ENCODE assay signal across 7 mouse cellular contexts in the genomic region with DNA sequence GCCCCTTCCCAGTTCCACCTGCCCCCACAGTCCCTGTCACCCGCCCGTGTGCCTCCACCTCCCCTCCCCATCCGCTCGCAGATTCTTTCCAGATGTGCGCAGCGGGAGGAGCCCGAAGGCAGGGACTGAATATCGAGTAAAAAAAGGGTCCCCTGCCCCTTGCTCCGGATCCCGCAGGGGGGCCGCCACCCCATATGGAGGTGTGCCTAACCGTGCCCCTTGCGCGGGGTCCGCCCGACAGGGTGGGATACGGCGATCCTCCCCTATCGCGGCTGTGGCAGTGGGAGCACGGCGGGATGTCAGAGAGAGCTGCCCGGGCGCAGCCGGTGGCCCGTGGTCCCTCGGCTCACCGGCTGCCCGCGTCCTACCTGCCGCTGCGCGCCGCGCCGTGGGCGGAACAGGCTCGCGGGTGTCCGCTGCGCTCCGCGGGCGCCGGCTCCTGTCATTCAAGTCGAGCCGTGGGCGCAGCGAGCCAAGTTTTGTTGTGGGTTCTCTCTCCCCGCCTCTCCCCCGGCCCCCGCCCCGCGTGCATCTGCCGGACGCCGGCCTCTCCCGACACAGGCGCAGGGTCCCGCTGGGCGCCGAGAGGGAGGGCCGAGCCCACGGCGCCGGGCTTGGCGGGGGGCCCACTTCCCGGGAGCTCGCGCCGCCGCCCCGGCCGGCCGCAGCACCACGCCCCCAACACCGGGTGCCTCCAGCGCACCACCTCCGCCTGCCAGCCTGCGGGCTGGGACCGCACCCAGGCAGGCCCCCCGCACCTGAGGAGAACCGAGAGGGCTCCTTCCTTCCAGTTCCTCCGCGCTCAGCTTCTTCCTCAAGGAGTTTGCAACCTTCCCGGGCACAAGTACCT.
DNase-seq lines count a peak whose midpoint lies in the region; ATAC-seq lines count a peak whose summit lies in the region.

No protein-coding gene starts in this region.

- peak; percentile 43; the same call in 1 of the 2 replicates for ATAC-seq in hindbrain, embryonic 11.5 days (ENCODE audit: low FRiP score)
- peak; percentile 22; the same call in 1 of the 2 replicates for ATAC-seq in midbrain, embryonic 11.5 days (ENCODE audit: low FRiP score)
- peak; percentile 30; the same call in 1 of the 2 replicates for ATAC-seq in stomach, embryonic 14.5 days (ENCODE audit: insufficient number of reproducible peaks, insufficient read depth, low FRiP score, low read depth)

- peak overlapping the region; percentile 49 for H3K9ac ChIP-seq in hindbrain, embryonic 11.5 days (ENCODE audit: low read depth, low read length)
- peak overlapping the region; percentile 42; the same call in 1 of the 2 replicates for H3K9ac ChIP-seq in midbrain, embryonic 11.5 days (ENCODE audit: low read length)
- peak overlapping the region; percentile 10; the same call in 1 of the 2 replicates for H3K9ac ChIP-seq in stomach, embryonic 14.5 days (replicated peaks; ENCODE audit: low read depth, low read length)

- peaks cover 10% of the 10 kb centered on the region for H3K4me1 ChIP-seq in hindbrain, embryonic 11.5 days (replicated peaks; ENCODE audit: control insufficient read depth, insufficient read depth, low read length)
- H3K4me1 ChIP-seq in midbrain, embryonic 11.5 days (ENCODE audit: control insufficient read depth, insufficient read depth, low read length) = peaks cover 5% of the 10 kb centered on the region; the same call in 1 of the 2 replicates
- H3K4me1 ChIP-seq in stomach, embryonic 14.5 days (ENCODE audit: control insufficient read depth, insufficient read depth, low read length) = 0 out of 2 replicates have a peak, but pooled peaks cover 6% of the 10 kb centered on the region

- peak overlapping the region; percentile 56 for H3K4me3 ChIP-seq in hindbrain, embryonic 11.5 days (ENCODE audit: low read depth, low read length)
- peak overlapping the region; percentile 54 for H3K4me3 ChIP-seq in midbrain, embryonic 11.5 days (ENCODE audit: low read depth, low read length)
- peak overlapping the region; percentile 54 for H3K4me3 ChIP-seq in stomach, embryonic 14.5 days (ENCODE audit: low read depth, low read length)

- H3K27ac ChIP-seq in hindbrain, embryonic 11.5 days (ENCODE audit: low read depth, low read length) = no peak overlapping the region
- H3K27ac ChIP-seq in midbrain, embryonic 11.5 days (ENCODE audit: low read depth, low read length) = no peak overlapping the region
- no peak overlapping the region for H3K27ac ChIP-seq in stomach, embryonic 14.5 days (ENCODE audit: low read length)

- no peaks in the 10 kb centered on the region for H3K36me3 ChIP-seq in hindbrain, embryonic 11.5 days (ENCODE audit: control insufficient read depth, insufficient read depth, low read length)
- H3K36me3 ChIP-seq in midbrain, embryonic 11.5 days (ENCODE audit: control insufficient read depth, insufficient read depth, low read length) = no peaks in the 10 kb centered on the region
- no peaks in the 10 kb centered on the region for H3K36me3 ChIP-seq in stomach, embryonic 14.5 days (ENCODE audit: control insufficient read depth, insufficient read depth, low read length)

- H3K9me3 ChIP-seq in hindbrain, embryonic 11.5 days (ENCODE audit: control insufficient read depth, low read length) = no peaks in the 10 kb centered on the region
- no peaks in the 10 kb centered on the region for H3K9me3 ChIP-seq in midbrain, embryonic 11.5 days (ENCODE audit: control insufficient read depth, low read length)
- H3K9me3 ChIP-seq in stomach, embryonic 14.5 days (ENCODE audit: control insufficient read depth, low read depth, low read length) = no peaks in the 10 kb centered on the region

- peak overlapping the region; percentile 98 for H3K4me2 ChIP-seq in hindbrain, embryonic 11.5 days (replicated peaks; ENCODE audit: low read depth, low read length)
- H3K4me2 ChIP-seq in midbrain, embryonic 11.5 days = peak overlapping the region; percentile 98
- H3K4me2 ChIP-seq in stomach, embryonic 14.5 days (replicated peaks; ENCODE audit: low read depth, low read length) = peak overlapping the region; percentile 100

- intact Hi-C loops in left cerebral cortex, postnatal 36 days (cut with DNase I) = no loop called here

- 2% methylated on average over 80 of the region's 86 CpGs for WGBS in hindbrain, embryonic 11.5 days
- under 1% methylated on average over 68 of the region's 86 CpGs for whole genome bisulfite sequencing in midbrain, embryonic 11.5 days
- 1% methylated on average over 83 of the region's 86 CpGs for WGBS in stomach, embryonic 14.5 days

- peaks cover 37% of the 10 kb centered on the region for H3K27me3 ChIP-seq in hindbrain, embryonic 11.5 days (ENCODE audit: control insufficient read depth, insufficient read depth, low read length)
- peaks cover 36% of the 10 kb centered on the region for H3K27me3 ChIP-seq in midbrain, embryonic 11.5 days (ENCODE audit: control insufficient read depth, insufficient read depth, low read length)
- H3K27me3 ChIP-seq in stomach, embryonic 14.5 days (ENCODE audit: control insufficient read depth, insufficient read depth, low read length) = peaks cover 15% of the 10 kb centered on the region; the same call in 1 of the 2 replicates

- peak; percentile 64 for DNase-seq in Muller cell, postnatal 12 days (ENCODE audit: inconsistent ontology term)
- DNase-seq in adrenal gland, postnatal 25 days = peak; percentile 65
- DNase-seq in frontal cortex, postnatal 36 days (ENCODE audit: low spot score in 2 of 2) = peak; percentile 53 to 56
- DNase-seq in hindbrain, embryonic 11.5 days (ENCODE audit: low spot score) = peak; percentile 51
- peak; percentile 57 to 72 for DNase-seq in left cerebral cortex, postnatal 36 days (ENCODE audit: low spot score in 2 of 2)
- no peak for DNase-seq in midbrain, embryonic 11.5 days (ENCODE audit: low spot score, missing footprints)
